Mouse (Mus musculus): ENCODE measurements around the gene Gm12185.
"Not testable (repeated sequence)": the region's sequence is repeated elsewhere in the genome, so short reads cannot be mapped to it uniquely, and the experiment has no call there.

GRCm38 (mm10) chr11:48946090-48946489 is 45.9 kb downstream of the Gm12185 start, which contains the start of gene Psme2b:
- TF ChIP-seq POLR2A (IDR thresholded peaks at IDR 0.05; ENCODE audit: insufficient read length, low read depth); REST (IDR thresholded peaks at IDR 0.05; ENCODE audit: insufficient read depth, insufficient read length); USF1 (IDR thresholded peaks at IDR 0.05; ENCODE audit: low read depth); TCF12 (IDR thresholded peaks at IDR 0.05; ENCODE audit: insufficient read depth, poor library complexity, severe bottlenecking); POLR2AphosphoS2 (IDR thresholded peaks at IDR 0.05; ENCODE audit: insufficient read length, low read depth); MAX (IDR thresholded peaks at IDR 0.05; ENCODE audit: low read depth); E2F4 (IDR thresholded peaks at IDR 0.05; ENCODE audit: insufficient read depth); MYOG (IDR thresholded peaks at IDR 0.05; ENCODE audit: control insufficient read depth in 1 of 3, insufficient read depth in 1 of 3, insufficient read length in 2 of 3, low read depth in 2 of 3); CEBPB (IDR thresholded peaks at IDR 0.05; ENCODE audit: insufficient read depth, poor library complexity, severe bottlenecking): not testable (repeated sequence)
